23 mouse cellular contexts compared by ENCODE assay signal in genomic region chr1:192564691-192565090, GRCm38 (mm10).
"Had no signal": no experiment of that assay in that cellular context is flagged by ENCODE, and none has a peak within 500 bp of the region (broad histone marks: within the 10 kb centered on the region; RNA-seq: fewer than 3 reads in every experiment).

No protein-coding gene starts in this region.

- DNase-seq: forebrain, postnatal 0 days; gastrocnemius, postnatal 14 days; gastrocnemius, postnatal 36 days; heart, adult 2 months; heart, postnatal 14 days; heart, postnatal 36 days; kidney, adult 18-20 months; kidney, adult 8-10 months; kidney, postnatal 10 days; kidney, postnatal 25 days; layer of hippocampus, adult 9-11 months; layer of hippocampus, postnatal 36 days; left cerebral cortex, postnatal 4 days had no signal

- H3K9me3 ChIP-seq: heart, embryonic 15.5 days; limb, embryonic 13.5 days; limb, embryonic 15.5 days; liver, embryonic 12.5 days had no signal

- H3K27me3 ChIP-seq: heart, embryonic 13.5 days; heart, embryonic 15.5 days; hindbrain, embryonic 13.5 days; hindbrain, embryonic 15.5 days; limb, embryonic 13.5 days; limb, embryonic 15.5 days; liver, embryonic 12.5 days had no signal

- ATAC-seq: forebrain, postnatal 0 days; hindbrain, postnatal 0 days; liver, embryonic 12.5 days had no signal

- H3K4me2 ChIP-seq: heart, embryonic 11.5 days; heart, embryonic 13.5 days; heart, embryonic 15.5 days; hindbrain, embryonic 13.5 days; hindbrain, embryonic 15.5 days; limb, embryonic 13.5 days; limb, embryonic 15.5 days; liver, embryonic 12.5 days had no signal

- H3K4me3 ChIP-seq: heart, adult 2 months; heart, embryonic 13.5 days; heart, embryonic 15.5 days; hindbrain, embryonic 13.5 days; hindbrain, embryonic 15.5 days; limb, embryonic 13.5 days; limb, embryonic 15.5 days; liver, embryonic 12.5 days had no signal

- H3K36me3 ChIP-seq: heart, embryonic 13.5 days; heart, embryonic 15.5 days; hindbrain, embryonic 13.5 days; hindbrain, embryonic 15.5 days; limb, embryonic 13.5 days; limb, embryonic 15.5 days; liver, embryonic 12.5 days had no signal

- H3K27ac ChIP-seq: heart, adult 2 months; heart, embryonic 13.5 days; heart, embryonic 15.5 days; hindbrain, embryonic 13.5 days; hindbrain, embryonic 15.5 days; hindbrain, postnatal 0 days; limb, embryonic 13.5 days; limb, embryonic 15.5 days; liver, embryonic 12.5 days; liver, embryonic 14.5 days had no signal

- H3K4me1 ChIP-seq: heart, embryonic 13.5 days; heart, embryonic 15.5 days; hindbrain, embryonic 13.5 days; hindbrain, embryonic 15.5 days; limb, embryonic 13.5 days; limb, embryonic 15.5 days; liver, embryonic 12.5 days had no signal

- H3K9ac ChIP-seq: forebrain, postnatal 0 days; heart, embryonic 13.5 days; heart, embryonic 15.5 days; hindbrain, embryonic 13.5 days; hindbrain, embryonic 15.5 days; limb, embryonic 13.5 days; limb, embryonic 15.5 days; liver, embryonic 12.5 days; liver, embryonic 14.5 days had no signal
